Mouse (Mus musculus) CH12.LX (cell line): ENCODE data around the gene Cysltr1.

Experiments
- CHD1 ChIP-seq: IDR thresholded peaks from 2 replicates; pipeline ENCODE4 v1.6.1; 2012; ENCODE audit warnings: low read depth, low read length, improper control_type of control experiment, inconsistent platforms
- CTCF ChIP-seq, 2 experiments: IDR thresholded peaks in 1 of 2; conservative IDR thresholded peaks in 1 of 2; 2 replicates each; pipeline ENCODE4 v1.5.1; 2011 to 2012; ENCODE audit warnings: low read depth in 2 of 2, low read length in 2 of 2, improper control_type of control experiment in 1 of 2, inconsistent platforms in 1 of 2, mild to moderate bottlenecking in 1 of 2, moderate library complexity in 1 of 2
- EP300 ChIP-seq: IDR thresholded peaks from 2 replicates; pipeline ENCODE4 v1.6.1; 2011; ENCODE audit warnings: low read length, improper control_type of control experiment
- IRF4 ChIP-seq: IDR thresholded peaks from 2 replicates; pipeline ENCODE4 v1.6.1; 2014; ENCODE audit warnings: low read depth, mild to moderate bottlenecking, inconsistent platforms, low read length, improper control_type of control experiment
- KAT2A ChIP-seq: IDR thresholded peaks from 2 replicates; pipeline ENCODE4 v1.6.1; 2012; ENCODE audit warnings: low read length, improper control_type of control experiment, inconsistent platforms; ENCODE audit not compliant: insufficient replicate concordance
- MAFK ChIP-seq: IDR thresholded peaks from 2 replicates; pipeline ENCODE4 v1.6.1; 2011; ENCODE audit warnings: low read length, improper control_type of control experiment; ENCODE audit not compliant: insufficient replicate concordance
- MXI1 ChIP-seq: IDR thresholded peaks from 2 replicates; pipeline ENCODE4 v1.6.1; 2011; ENCODE audit warnings: mild to moderate bottlenecking, low read depth, low read length, improper control_type of control experiment
- POLR2A ChIP-seq: IDR thresholded peaks from 2 replicates; pipeline ENCODE4 v1.6.1; 2011; ENCODE audit warnings: low read depth, mild to moderate bottlenecking, improper control_type of control experiment, low read length
- POLR2AphosphoS2 ChIP-seq: IDR thresholded peaks from 2 replicates; pipeline ENCODE4 v1.6.1; 2011; ENCODE audit warnings: low read depth, low read length, improper control_type of control experiment
- UBTF ChIP-seq: IDR thresholded peaks from 2 replicates; pipeline ENCODE4 v1.6.1; 2012; ENCODE audit warnings: low read depth, mild to moderate bottlenecking, inconsistent platforms, low read length, improper control_type of control experiment, moderate library complexity
- USF1 ChIP-seq: IDR thresholded peaks from 2 replicates; pipeline ENCODE4 v1.6.1; 2014; ENCODE audit warnings: low read depth, mild to moderate bottlenecking, inconsistent platforms, low read length, improper control_type of control experiment
- USF2 ChIP-seq: conservative IDR thresholded peaks from 2 replicates; pipeline ENCODE4 v1.6.1; 2011; ENCODE audit warnings: low read depth, low read length, improper control_type of control experiment
- ZNF384 ChIP-seq: IDR thresholded peaks from 2 replicates; pipeline ENCODE4 v1.6.1; 2012; ENCODE audit warnings: low read depth, low read length, improper control_type of control experiment, inconsistent platforms

GRCm38 (mm10) chrX:106602574-106603258 is 763 bp downstream of the Cysltr1 start:
- TF ChIP-seq CTCF (conservative IDR thresholded peaks at IDR 0.05 in 1 of 2, IDR thresholded peaks at IDR 0.05 in 1 of 2; ENCODE audit: low read depth in 2 of 2, low read length in 2 of 2), result no peak
- TF ChIP-seq IRF4, result no peak
- no peak for TF ChIP-seq MXI1
- TF ChIP-seq POLR2A, result no peak
- no peak for TF ChIP-seq MAFK
- no peak for TF ChIP-seq KAT2A
- no peak for TF ChIP-seq ZNF384
- TF ChIP-seq CHD1, result no peak
- TF ChIP-seq POLR2AphosphoS2, result no peak
- TF ChIP-seq UBTF, result no peak
- no peak for TF ChIP-seq EP300
- TF ChIP-seq USF2, result no peak
- TF ChIP-seq USF1, result no peak
